Mouse (Mus musculus): ENCODE measurements at regions not wholly inside any gene's neighbourhood (a gene's known extent, or its start where the extent isn't known, plus 50 kb on each side); places are given as distances from the start of the nearest gene placed in this dataset.

DNA sequence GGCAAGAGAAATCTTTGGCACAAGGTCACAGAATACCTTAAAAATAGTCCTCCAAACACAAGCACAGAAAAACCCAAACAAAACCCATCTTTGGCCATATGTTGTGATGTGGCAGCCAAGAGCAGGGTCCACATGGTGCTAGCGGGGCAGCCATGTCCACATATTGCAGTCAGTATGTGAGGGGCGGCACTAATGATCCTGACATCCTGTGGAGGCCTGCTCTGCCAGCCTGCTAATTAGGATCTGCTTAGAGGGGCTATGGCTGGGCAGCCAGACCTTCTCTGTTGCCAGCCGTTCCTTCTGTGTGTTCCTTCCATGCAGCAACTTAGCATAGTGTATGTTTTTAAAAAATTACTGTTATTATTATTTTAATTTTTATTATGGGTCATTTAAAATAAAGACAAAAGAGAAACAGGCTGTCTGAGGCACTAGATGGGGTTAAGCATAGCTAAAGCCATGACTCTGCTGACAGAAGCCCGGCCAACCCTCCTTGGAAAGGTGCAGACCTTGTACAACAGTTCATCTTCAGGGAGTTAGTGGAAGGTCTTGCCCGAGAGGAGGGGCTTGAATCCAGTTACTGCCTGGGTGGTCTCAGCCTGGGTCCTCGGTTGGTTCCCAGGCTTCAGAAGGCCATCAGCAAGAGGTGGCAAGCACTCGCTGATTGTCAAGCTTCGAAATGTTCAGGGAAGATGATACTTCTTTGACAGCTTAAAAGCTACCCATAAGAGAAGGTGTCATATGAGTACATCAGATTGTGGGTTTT, 487.1 kb downstream of the Dhx35 start:
- H3K4me1 ChIP-seq (ENCODE audit: insufficient read depth, low read depth, low read length) = no peaks in the 10 kb centered on the region
- ATAC-seq (ENCODE audit: extremely low read depth, insufficient number of reproducible peaks, low FRiP score, poor library complexity, severe bottlenecking) (no peak), DNase-seq (ENCODE audit: low spot score) (no peak)
- H3K4me3 ChIP-seq (ENCODE audit: low read depth, low read length) = no peak overlapping the region
- H3K36me3 ChIP-seq (replicated peaks) = no peaks in the 10 kb centered on the region
- H3K27me3 ChIP-seq (ENCODE audit: insufficient read depth, low read length) = no peaks in the 10 kb centered on the region
- H3K9me3 ChIP-seq (replicated peaks) = peaks cover 39% of the 10 kb centered on the region
- TF ChIP-seq CTCF (IDR thresholded peaks at IDR 0.05; ENCODE audit: low read depth, low read length) (no peak), GATA2 (IDR thresholded peaks at IDR 0.05; ENCODE audit: borderline replicate concordance, low read depth, low read length) (no peak), GATA1 (IDR thresholded peaks at IDR 0.05; ENCODE audit: borderline replicate concordance, low read length) (no peak), TAL1 (conservative IDR thresholded peaks at IDR 0.05; ENCODE audit: low read depth, low read length) (no peak), POLR2AphosphoS5 (IDR thresholded peaks at IDR 0.05; ENCODE audit: insufficient replicate concordance, low read depth, low read length) (no peak)

DNA sequence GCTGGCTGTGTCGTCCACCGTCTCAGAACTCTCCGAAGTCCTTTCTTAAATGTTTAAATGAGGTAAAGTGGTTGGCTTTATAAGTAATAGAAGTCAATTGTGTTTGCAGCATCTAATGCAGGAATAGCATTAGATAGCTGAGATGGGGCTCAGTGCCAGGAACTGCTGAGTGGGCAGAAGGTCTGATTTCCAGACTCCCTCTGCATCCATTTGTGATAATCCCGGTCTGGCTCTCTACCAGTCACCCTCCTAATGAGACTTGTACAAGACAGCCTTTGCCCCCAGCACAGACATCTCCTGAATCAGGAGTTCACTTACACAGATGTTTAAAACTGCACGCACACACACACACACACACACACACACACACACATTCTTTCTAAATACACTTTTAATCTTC, 489.5 kb downstream of the Dhx35 start:
- TF ChIP-seq CTCF (IDR thresholded peaks at IDR 0.05; ENCODE audit: low read depth, low read length) = no peak
- TF ChIP-seq TAL1 (conservative IDR thresholded peaks at IDR 0.05; ENCODE audit: low read depth, low read length) = no peak
- TF ChIP-seq POLR2AphosphoS5 (IDR thresholded peaks at IDR 0.05; ENCODE audit: insufficient replicate concordance, low read depth, low read length) = no peak
- TF ChIP-seq GATA2 (IDR thresholded peaks at IDR 0.05; ENCODE audit: borderline replicate concordance, low read depth, low read length) = no peak
- no peak for TF ChIP-seq GATA1 (IDR thresholded peaks at IDR 0.05; ENCODE audit: borderline replicate concordance, low read length)
- ATAC-seq (ENCODE audit: extremely low read depth, insufficient number of reproducible peaks, low FRiP score, poor library complexity, severe bottlenecking) = no peak
- Histone ChIP-seq H3K4me1 (ENCODE audit: insufficient read depth, low read depth, low read length) (no peaks in the 10 kb centered on the region), H3K36me3 (replicated peaks) (no peaks in the 10 kb centered on the region), H3K27me3 (ENCODE audit: insufficient read depth, low read length) (no peaks in the 10 kb centered on the region), H3K4me3 (ENCODE audit: low read depth, low read length) (no peak overlapping the region), H3K9me3 (replicated peaks) (peaks cover 50% of the 10 kb centered on the region)
- no peak for DNase-seq (ENCODE audit: low spot score)

DNA sequence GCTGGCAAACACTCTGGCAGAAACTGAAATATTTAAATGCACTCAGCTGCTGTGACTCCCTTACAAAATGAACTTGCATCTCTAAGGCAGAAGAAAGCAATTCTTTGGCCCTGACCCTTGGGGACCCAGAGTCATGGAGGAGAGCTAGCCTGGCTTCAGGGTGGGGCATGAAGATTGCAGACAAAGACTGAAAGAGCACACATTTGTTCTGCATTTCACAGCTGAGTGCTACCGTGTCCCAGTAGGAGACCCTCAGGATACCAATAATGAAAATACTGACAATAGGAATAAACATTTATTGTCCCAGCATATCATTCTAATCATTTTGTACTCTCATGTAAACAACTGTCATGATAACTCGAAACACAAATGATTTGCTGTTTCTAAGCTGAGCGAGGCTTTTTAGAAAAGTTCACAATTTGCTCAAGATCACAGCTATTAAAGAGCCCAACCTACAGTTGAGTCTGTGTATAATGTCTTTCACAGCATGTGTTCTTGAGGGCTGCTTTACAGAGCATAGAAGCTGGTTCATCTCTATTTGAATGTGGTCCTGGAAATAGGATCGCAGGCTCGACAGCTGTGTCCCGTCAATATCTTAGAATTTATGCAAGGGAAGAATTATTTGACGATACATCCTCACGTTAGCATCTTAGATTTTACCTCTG, 490.1 kb downstream of the Dhx35 start:
- Histone ChIP-seq H3K4me1 (ENCODE audit: insufficient read depth, low read depth, low read length) (no peaks in the 10 kb centered on the region), H3K27me3 (ENCODE audit: insufficient read depth, low read length) (no peaks in the 10 kb centered on the region), H3K9me3 (replicated peaks) (peaks cover 50% of the 10 kb centered on the region), H3K36me3 (replicated peaks) (no peaks in the 10 kb centered on the region), H3K4me3 (ENCODE audit: low read depth, low read length) (no peak overlapping the region)
- DNase-seq (ENCODE audit: low spot score) (no peak), ATAC-seq (ENCODE audit: extremely low read depth, insufficient number of reproducible peaks, low FRiP score, poor library complexity, severe bottlenecking) (no peak)
- TF ChIP-seq TAL1 (conservative IDR thresholded peaks at IDR 0.05; ENCODE audit: low read depth, low read length) = no peak
- no peak for TF ChIP-seq CTCF (IDR thresholded peaks at IDR 0.05; ENCODE audit: low read depth, low read length)
- no peak for TF ChIP-seq GATA1 (IDR thresholded peaks at IDR 0.05; ENCODE audit: borderline replicate concordance, low read length)
- TF ChIP-seq GATA2 (IDR thresholded peaks at IDR 0.05; ENCODE audit: borderline replicate concordance, low read depth, low read length) = no peak
- TF ChIP-seq POLR2AphosphoS5 (IDR thresholded peaks at IDR 0.05; ENCODE audit: insufficient replicate concordance, low read depth, low read length) = no peak

DNA sequence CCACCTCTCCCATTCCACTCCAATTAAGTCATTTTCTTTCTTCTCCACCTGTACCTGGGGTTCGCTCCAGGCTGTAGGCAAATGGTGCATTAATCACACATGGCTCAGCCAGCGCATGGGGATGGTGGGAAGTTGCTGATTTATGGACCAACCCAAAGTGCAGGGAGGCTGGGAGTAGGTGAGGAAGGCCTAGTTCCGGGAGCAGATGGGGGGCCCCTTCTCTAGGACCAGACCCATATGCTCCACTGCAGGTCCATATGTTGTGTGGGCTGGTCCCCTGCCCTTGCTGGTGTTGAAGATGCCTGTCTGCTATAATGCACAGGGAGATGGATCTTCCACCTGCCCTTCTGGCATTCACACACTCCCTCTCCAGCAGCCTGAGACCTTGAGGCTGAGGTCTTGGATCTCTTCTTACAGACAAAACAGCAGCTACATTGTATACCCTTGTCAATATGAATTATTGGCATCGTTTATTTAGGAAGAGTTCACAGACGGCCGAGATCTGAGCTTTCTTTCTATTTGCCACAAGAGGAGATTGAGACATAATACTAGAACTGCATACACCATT, 493.5 kb downstream of the Dhx35 start:
- no peaks in the 10 kb centered on the region for H3K4me1 ChIP-seq (ENCODE audit: insufficient read depth, low read depth, low read length)
- H3K36me3 ChIP-seq (replicated peaks) = no peaks in the 10 kb centered on the region
- TF ChIP-seq GATA1 (IDR thresholded peaks at IDR 0.05; ENCODE audit: borderline replicate concordance, low read length) (no peak), POLR2AphosphoS5 (IDR thresholded peaks at IDR 0.05; ENCODE audit: insufficient replicate concordance, low read depth, low read length) (no peak), GATA2 (IDR thresholded peaks at IDR 0.05; ENCODE audit: borderline replicate concordance, low read depth, low read length) (no peak), CTCF (IDR thresholded peaks at IDR 0.05; ENCODE audit: low read depth, low read length) (no peak), TAL1 (conservative IDR thresholded peaks at IDR 0.05; ENCODE audit: low read depth, low read length) (no peak)
- ATAC-seq (ENCODE audit: extremely low read depth, insufficient number of reproducible peaks, low FRiP score, poor library complexity, severe bottlenecking) (no peak), DNase-seq (ENCODE audit: low spot score) (no peak)
- H3K27me3 ChIP-seq (ENCODE audit: insufficient read depth, low read length) = no peaks in the 10 kb centered on the region
- H3K4me3 ChIP-seq (ENCODE audit: low read depth, low read length) = no peak overlapping the region
- peaks cover 49% of the 10 kb centered on the region for H3K9me3 ChIP-seq (replicated peaks)

DNA sequence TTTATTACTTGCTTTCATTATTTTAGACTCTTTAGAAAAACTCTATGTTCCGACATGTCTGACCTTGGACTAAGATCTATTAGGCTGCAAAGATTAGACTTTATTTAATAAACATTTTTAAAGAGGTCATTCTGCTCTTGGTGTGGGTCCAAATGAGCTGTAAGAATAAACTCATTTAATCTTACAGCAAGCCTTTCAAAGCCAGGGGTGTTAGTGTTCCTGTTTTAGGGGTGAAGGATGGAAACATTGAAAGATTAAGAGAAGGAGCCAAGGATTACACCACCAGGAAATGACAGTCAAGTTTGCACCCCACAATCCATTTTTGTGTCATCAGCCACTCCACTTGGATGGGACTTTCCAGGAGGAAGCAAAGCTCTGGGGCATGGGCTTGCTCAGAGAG, 495.5 kb downstream of the Dhx35 start:
- Histone ChIP-seq H3K27me3 (ENCODE audit: insufficient read depth, low read length) (no peaks in the 10 kb centered on the region), H3K36me3 (replicated peaks) (no peaks in the 10 kb centered on the region), H3K4me1 (ENCODE audit: insufficient read depth, low read depth, low read length) (no peaks in the 10 kb centered on the region), H3K9me3 (replicated peaks) (peaks cover 54% of the 10 kb centered on the region), H3K4me3 (ENCODE audit: low read depth, low read length) (no peak overlapping the region)
- ATAC-seq (ENCODE audit: extremely low read depth, insufficient number of reproducible peaks, low FRiP score, poor library complexity, severe bottlenecking) = no peak
- DNase-seq (ENCODE audit: low spot score) = no peak
- TF ChIP-seq TAL1 (conservative IDR thresholded peaks at IDR 0.05; ENCODE audit: low read depth, low read length) (no peak), GATA1 (IDR thresholded peaks at IDR 0.05; ENCODE audit: borderline replicate concordance, low read length) (no peak), GATA2 (IDR thresholded peaks at IDR 0.05; ENCODE audit: borderline replicate concordance, low read depth, low read length) (no peak), CTCF (IDR thresholded peaks at IDR 0.05; ENCODE audit: low read depth, low read length) (no peak), POLR2AphosphoS5 (IDR thresholded peaks at IDR 0.05; ENCODE audit: insufficient replicate concordance, low read depth, low read length) (no peak)

DNA sequence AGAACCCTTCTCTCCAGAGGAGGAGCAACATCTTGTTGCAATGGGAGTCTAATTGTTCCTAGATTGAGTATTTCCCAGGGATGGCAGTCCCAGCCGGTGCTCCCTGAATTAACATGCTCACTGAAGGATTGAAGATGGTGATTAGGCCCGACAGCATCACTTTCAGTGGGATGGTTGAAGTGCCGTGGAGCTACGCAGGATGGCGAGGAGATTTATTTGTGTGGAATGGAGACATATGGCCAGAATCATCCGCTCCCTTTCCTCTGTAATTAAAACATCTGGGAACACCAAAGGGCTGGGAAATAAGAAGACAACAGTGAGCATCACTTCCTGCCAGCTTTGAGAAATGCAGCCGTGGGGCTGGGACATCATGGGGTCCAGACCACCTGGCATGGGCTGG, 512.4 kb downstream of the Dhx35 start:
- Histone ChIP-seq H3K9me3 (replicated peaks) (peaks cover 29% of the 10 kb centered on the region), H3K27me3 (ENCODE audit: insufficient read depth, low read length) (no peaks in the 10 kb centered on the region), H3K4me3 (ENCODE audit: low read depth, low read length) (no peak overlapping the region), H3K4me1 (ENCODE audit: insufficient read depth, low read depth, low read length) (no peaks in the 10 kb centered on the region), H3K36me3 (replicated peaks) (no peaks in the 10 kb centered on the region)
- no peak for TF ChIP-seq TAL1 (conservative IDR thresholded peaks at IDR 0.05; ENCODE audit: low read depth, low read length)
- TF ChIP-seq POLR2AphosphoS5 (IDR thresholded peaks at IDR 0.05; ENCODE audit: insufficient replicate concordance, low read depth, low read length) = no peak
- no peak for TF ChIP-seq GATA2 (IDR thresholded peaks at IDR 0.05; ENCODE audit: borderline replicate concordance, low read depth, low read length)
- TF ChIP-seq CTCF (IDR thresholded peaks at IDR 0.05; ENCODE audit: low read depth, low read length) = no peak
- TF ChIP-seq GATA1 (IDR thresholded peaks at IDR 0.05; ENCODE audit: borderline replicate concordance, low read length) = no peak
- no peak for ATAC-seq (ENCODE audit: extremely low read depth, insufficient number of reproducible peaks, low FRiP score, poor library complexity, severe bottlenecking)
- no peak for DNase-seq (ENCODE audit: low spot score)

All from G1E (cell line).